Mouse (Mus musculus) heart, adult 2 months (tissue): ENCODE data around the gene Map4.

Experiments
- CTCF ChIP-seq: fragments of 200-600 bp; IDR thresholded peaks from 2 replicates; pipeline ENCODE4 v1.8.1; 2022; ENCODE audit warnings: antibody characterized with exemption, mild to moderate bottlenecking, moderate library complexity
- EP300 ChIP-seq: fragments of 200-500 bp; IDR thresholded peaks from 2 replicates; pipeline ENCODE4 v1.6.1; 2011; ENCODE audit warnings: low read depth, low read length, control low read depth; ENCODE audit not compliant: insufficient read depth
- POLR2A ChIP-seq: fragments of 200-500 bp; IDR thresholded peaks from 2 replicates; pipeline ENCODE4 v1.6.1; 2011; ENCODE audit warnings: mild to moderate bottlenecking, low read depth, low read length, control low read depth; ENCODE audit not compliant: insufficient read depth

- TF ChIP-seq EP300 (no peak), CTCF (no peak), POLR2A (no peak)
Measured at GRCm38 (mm10) chr9:109917931-109918330, 13.3 kb upstream of the Map4 start.
